Mouse (Mus musculus) liver, postnatal 0 days (tissue): Measurements from ENCODE around the gene Lef1. TPM values are rescaled to one million over a fixed set of nuclear protein-coding genes. Genes with fewer than 3 reads are reported as not detected.

Experiments
- ATAC-seq: fragments of 200-750 bp; cut with Nextera tagmentation; 2 replicates; pipeline ENCODE4 v1.8.0; 2017; ENCODE audit warnings: mild to moderate bottlenecking, moderate library complexity
- DNase-seq: peaks from one replicate; pipeline ENCODE4 v3.0.0-alpha.2; 2016
- H3K27ac ChIP-seq: fragments of 300-500 bp; sonication (generic); 2 replicates; pipeline ENCODE4 v1.5.1; 2014; ENCODE audit warnings: antibody characterized with exemption, moderate library complexity, mild to moderate bottlenecking, low read depth
- H3K27me3 ChIP-seq: fragments of 300-500 bp; sonication (generic); 2 replicates; pipeline ENCODE4 v1.6.1; 2014; ENCODE audit warnings: low read length, control low read depth, mixed read lengths; ENCODE audit not compliant: insufficient read depth
- H3K36me3 ChIP-seq: fragments of 300-500 bp; sonication (generic); replicated peaks from 2 replicates; pipeline ENCODE4 v1.6.1; 2014; ENCODE audit warnings: mild to moderate bottlenecking, control low read depth, low read length, moderate library complexity, mixed read lengths; ENCODE audit not compliant: insufficient read depth
- H3K4me1 ChIP-seq: fragments of 300-500 bp; sonication (generic); 2 replicates; pipeline ENCODE4 v1.6.1; 2014; ENCODE audit warnings: antibody characterized with exemption, mild to moderate bottlenecking, control low read depth; ENCODE audit not compliant: insufficient read depth
- H3K4me2 ChIP-seq: fragments of 300-500 bp; sonication (generic); 2 replicates; pipeline ENCODE4 v1.6.1; 2014; ENCODE audit warnings: low read depth, mild to moderate bottlenecking, low read length, moderate library complexity, mixed read lengths
- H3K4me3 ChIP-seq: fragments of 300-500 bp; sonication (generic); 2 replicates; pipeline ENCODE4 v1.5.1; 2014; ENCODE audit warnings: low read depth, low read length
- H3K9ac ChIP-seq: fragments of 300-500 bp; sonication (generic); replicated peaks from 2 replicates; pipeline ENCODE4 v1.6.1; 2014; ENCODE audit warnings: mild to moderate bottlenecking, moderate library complexity
- H3K9me3 ChIP-seq: fragments of 300-500 bp; sonication (generic); 2 replicates; pipeline ENCODE4 v1.6.1; 2016; ENCODE audit warnings: mild to moderate bottlenecking, control low read depth, low read length, mixed read lengths
- CTCF ChIP-seq: sonication (generic); IDR thresholded peaks from 2 replicates; pipeline ENCODE4 v1.5.1; 2016; ENCODE audit warnings: antibody characterized with exemption, low read depth
- EP300 ChIP-seq: IDR thresholded peaks from 2 replicates; pipeline ENCODE4 v1.6.1; 2016; ENCODE audit warnings: antibody characterized with exemption, low read depth, mild to moderate bottlenecking
- WGBS: fragments of 180-500 bp; shearing (Covaris S2); extraction: QIAGEN DNeasy Blood & Tissue Kit; methylation state at CpG from one replicate; pipeline ENCODE4 v1.1.7; 2014; ENCODE audit not compliant: insufficient replicate concordance; 5-methylcytosine and 5-hydroxymethylcytosine counted together
- polyA plus RNA-seq: library from polyadenylated mRNA; unstranded; fragments of >200 nt; fragmentation: Nextera tagmentation; extraction: Ambion mirVana; gene quantifications from 2 replicates; pipeline ENCODE4 v1.2.1, GENCODE M21; 2015

Lef1 gene
- polyA plus RNA-seq, 1 experiment from 2014 or later = 2.2 TPM

GRCm38 (mm10) chr3:131109686-131110070 lies 593 bp upstream of the Lef1 start:
- Histone ChIP-seq H3K9me3 (no peaks in the 10 kb centered on the region), H3K27me3 (peaks cover 93% of the 10 kb centered on the region), H3K36me3 (no peaks in the 10 kb centered on the region), H3K4me3 (peak overlapping the region; percentile 55), H3K9ac (no peak overlapping the region), H3K4me1 (peaks cover 19% of the 10 kb centered on the region), H3K4me2 (peak overlapping the region; percentile 76), H3K27ac (no peak overlapping the region)
- ATAC-seq (no peak), DNase-seq (no peak)
- no peak for TF ChIP-seq EP300
- no peak for TF ChIP-seq CTCF
- under 1% methylated on average over 14 of the region's 14 CpGs for WGBS

- ATAC-seq = no peak
- H3K9ac ChIP-seq = peak overlapping the region; percentile 13; the same call in 1 of the 2 replicates
- whole genome bisulfite sequencing = 1% methylated on average over 56 of the region's 59 CpGs
- H3K9me3 ChIP-seq = no peaks in the 10 kb centered on the region
- no peak overlapping the region for H3K27ac ChIP-seq
- peak overlapping the region; percentile 76 for H3K4me2 ChIP-seq
- H3K36me3 ChIP-seq = no peaks in the 10 kb centered on the region
- peaks cover 15% of the 10 kb centered on the region for H3K4me1 ChIP-seq
- peak; percentile 20 for DNase-seq
- no peak for TF ChIP-seq EP300
- TF ChIP-seq CTCF = no peak
- peak overlapping the region; percentile 55 for H3K4me3 ChIP-seq
- H3K27me3 ChIP-seq = peaks cover 85% of the 10 kb centered on the region
Measured at GRCm38 (mm10) chr3:131111151-131111850, 1.0 kb downstream of the Lef1 start.

- H3K27ac ChIP-seq = no peak overlapping the region
- peak; percentile 44 for DNase-seq
Measured at GRCm38 (mm10) chr3:131111851-131112572, 1.7 kb downstream of the Lef1 start.

GRCm38 (mm10) chr3:131112573-131112955 lies 2.3 kb downstream of the Lef1 start:
- H3K9ac ChIP-seq = no peak overlapping the region
- TF ChIP-seq CTCF = no peak
- no peak for TF ChIP-seq EP300
- peaks cover 15% of the 10 kb centered on the region for H3K4me1 ChIP-seq
- DNase-seq (no peak), ATAC-seq (no peak)
- H3K36me3 ChIP-seq = no peaks in the 10 kb centered on the region
- peaks cover 75% of the 10 kb centered on the region for H3K27me3 ChIP-seq
- H3K4me3 ChIP-seq = peak overlapping the region; percentile 55
- no peak overlapping the region for H3K27ac ChIP-seq
- WGBS = 1% methylated on average over 7 of the region's 7 CpGs
- H3K4me2 ChIP-seq = peak overlapping the region; percentile 76
- no peaks in the 10 kb centered on the region for H3K9me3 ChIP-seq

More at GRCm38 (mm10) chr3:131111851-131112572, 1.7 kb downstream of the Lef1 start:
- Histone ChIP-seq H3K9me3 (no peaks in the 10 kb centered on the region), H3K4me1 (peaks cover 15% of the 10 kb centered on the region), H3K9ac (no peak overlapping the region), H3K4me3 (peak overlapping the region; percentile 55), H3K4me2 (peak overlapping the region; percentile 76), H3K36me3 (no peaks in the 10 kb centered on the region), H3K27me3 (peaks cover 81% of the 10 kb centered on the region)
- ATAC-seq = peak; percentile 45; the same call in 1 of the 2 replicates
- WGBS = 2% methylated on average over 67 of the region's 69 CpGs
- no peak for TF ChIP-seq EP300
- TF ChIP-seq CTCF = no peak

GRCm38 (mm10) chr3:131113029-131113428 lies 2.8 kb downstream of the Lef1 start:
- no peak overlapping the region for H3K9ac ChIP-seq
- TF ChIP-seq CTCF = no peak
- TF ChIP-seq EP300 = no peak
- no peaks in the 10 kb centered on the region for H3K36me3 ChIP-seq
- H3K27ac ChIP-seq = no peak overlapping the region
- 6% methylated on average over 13 of the region's 13 CpGs for WGBS
- ATAC-seq (no peak), DNase-seq (no peak)
- H3K4me2 ChIP-seq = peak overlapping the region; percentile 76; the same call in 1 of the 2 replicates
- peaks cover 71% of the 10 kb centered on the region for H3K27me3 ChIP-seq
- H3K4me1 ChIP-seq = peaks cover 15% of the 10 kb centered on the region
- no peaks in the 10 kb centered on the region for H3K9me3 ChIP-seq
- peak overlapping the region; percentile 55 for H3K4me3 ChIP-seq

DNA sequence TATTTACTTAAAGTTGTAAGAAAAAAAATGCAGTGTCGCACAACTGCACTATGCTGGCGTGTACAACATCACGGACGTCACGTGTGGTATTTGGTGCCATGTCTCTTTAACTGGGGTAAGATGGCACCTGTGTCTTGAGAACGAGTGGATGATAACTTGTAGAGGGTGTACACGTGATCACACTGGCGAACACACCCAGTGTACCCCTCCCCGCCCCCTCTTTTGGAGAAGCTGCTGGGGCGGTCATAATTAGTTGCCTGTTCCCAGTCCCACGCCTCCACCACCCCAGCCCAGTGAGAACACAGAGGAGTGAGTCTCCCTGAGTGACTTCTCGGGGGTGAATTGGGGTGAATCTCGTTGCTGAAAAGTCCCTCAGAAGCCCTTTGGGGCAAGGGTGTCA lies 5.8 kb downstream of the Lef1 start:
- H3K4me2 ChIP-seq = no peak overlapping the region
- DNase-seq (no peak), ATAC-seq (no peak)
- peaks cover 10% of the 10 kb centered on the region for H3K4me1 ChIP-seq
- no peak overlapping the region for H3K9ac ChIP-seq
- TF ChIP-seq CTCF = no peak
- no peak for TF ChIP-seq EP300
- 79% methylated on average over 13 of the region's 13 CpGs for WGBS
- no peaks in the 10 kb centered on the region for H3K36me3 ChIP-seq
- H3K27me3 ChIP-seq = peaks cover 42% of the 10 kb centered on the region
- H3K27ac ChIP-seq = no peak overlapping the region
- H3K9me3 ChIP-seq = no peaks in the 10 kb centered on the region
- no peak overlapping the region for H3K4me3 ChIP-seq
